Mouse (Mus musculus): Measurements from ENCODE around the gene Tbc1d5. TPM values are rescaled to one million over a fixed set of nuclear protein-coding genes. Genes with fewer than 3 reads are reported as not detected.

Gene Tbc1d5
- polyA plus RNA-seq, 1 experiment from 2014 or later = 6.8 TPM

DNA sequence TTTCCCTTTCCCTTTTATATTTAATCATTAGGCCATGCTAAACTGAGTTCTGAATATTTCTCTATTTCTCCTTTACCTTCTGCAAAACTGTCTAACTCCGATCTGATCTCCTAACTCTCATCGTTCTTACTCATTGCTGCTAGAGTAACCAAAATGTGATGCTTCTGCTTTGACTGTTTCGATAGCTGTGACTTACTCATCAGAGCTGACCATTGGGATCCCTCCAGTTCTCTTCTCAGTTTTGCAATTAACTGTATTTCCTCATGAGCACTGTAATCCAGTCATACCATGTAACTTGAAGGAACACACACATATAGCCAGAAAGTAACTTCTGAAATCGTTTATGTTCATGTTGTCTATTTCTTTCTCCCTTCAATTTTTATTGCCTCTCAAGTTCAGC, 306.6 kb downstream of the Tbc1d5 start:
- H3K27me3 ChIP-seq = no peaks in the 10 kb centered on the region
- no peaks in the 10 kb centered on the region for H3K9me3 ChIP-seq (replicated peaks)
- H3K9ac ChIP-seq = no peak overlapping the region
- ATAC-seq = no peak
- no peak overlapping the region for H3K27ac ChIP-seq
- 93% methylated on average over 4 of the region's 4 CpGs for WGBS
- H3K4me1 ChIP-seq = no peaks in the 10 kb centered on the region
- H3K4me2 ChIP-seq = no peak overlapping the region
- H3K4me3 ChIP-seq = no peak overlapping the region
- no peaks in the 10 kb centered on the region for H3K36me3 ChIP-seq (ENCODE audit: poor library complexity, severe bottlenecking)

DNA sequence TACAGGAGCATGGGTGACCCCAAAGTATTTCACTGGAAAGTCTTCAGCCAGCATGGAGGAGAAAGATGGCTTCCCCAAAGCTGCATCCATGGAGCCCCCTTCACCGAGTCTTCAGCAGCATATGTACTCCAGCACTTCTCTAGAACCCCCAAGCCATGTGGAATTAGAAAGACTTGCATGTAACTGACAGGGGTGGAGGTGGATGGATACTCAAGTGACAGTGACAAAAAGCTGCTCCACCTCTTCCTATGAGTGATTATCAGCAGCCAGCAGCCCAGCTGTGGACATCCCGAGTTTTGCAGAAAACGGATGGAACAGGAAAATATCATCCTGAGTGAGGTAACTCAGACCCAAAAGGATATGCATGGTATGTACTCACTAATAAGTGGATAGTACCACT, 311.9 kb downstream of the Tbc1d5 start:
- no peak overlapping the region for H3K4me3 ChIP-seq
- no peaks in the 10 kb centered on the region for H3K36me3 ChIP-seq (ENCODE audit: poor library complexity, severe bottlenecking)
- H3K4me2 ChIP-seq = no peak overlapping the region
- ATAC-seq = no peak
- H3K4me1 ChIP-seq = no peaks in the 10 kb centered on the region
- no peaks in the 10 kb centered on the region for H3K9me3 ChIP-seq (replicated peaks)
- no peak overlapping the region for H3K9ac ChIP-seq
- 91% methylated on average over 3 of the region's 3 CpGs for WGBS
- H3K27ac ChIP-seq = no peak overlapping the region
- no peaks in the 10 kb centered on the region for H3K27me3 ChIP-seq

DNA sequence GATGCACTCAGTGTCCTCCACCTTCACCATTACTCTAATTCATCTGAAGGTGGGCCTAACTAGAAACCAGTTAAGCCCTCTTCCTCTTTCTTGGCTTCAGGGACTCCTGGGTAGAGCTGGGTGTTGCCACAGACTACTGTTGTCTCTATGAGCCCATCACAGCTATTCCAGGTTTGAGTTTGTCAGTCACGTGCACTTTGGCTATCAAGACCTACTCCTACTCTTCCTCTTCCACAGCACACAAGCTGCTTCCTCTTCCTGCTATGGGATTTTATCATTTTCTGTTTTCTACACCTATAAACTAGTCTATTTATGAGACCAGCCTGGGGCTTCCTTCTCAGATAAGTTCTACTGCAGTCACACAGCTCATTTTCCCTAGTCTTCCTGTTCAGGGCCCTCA, 314.4 kb downstream of the Tbc1d5 start:
- Histone ChIP-seq H3K9ac (no peak overlapping the region), H3K4me2 (no peak overlapping the region), H3K4me3 (no peak overlapping the region), H3K27me3 (no peaks in the 10 kb centered on the region), H3K4me1 (no peaks in the 10 kb centered on the region), H3K36me3 (ENCODE audit: poor library complexity, severe bottlenecking) (no peaks in the 10 kb centered on the region), H3K27ac (no peak overlapping the region), H3K9me3 (replicated peaks) (no peaks in the 10 kb centered on the region)
- 89% methylated on average over 1 of the region's 1 CpGs for WGBS
- no peak for ATAC-seq

DNA sequence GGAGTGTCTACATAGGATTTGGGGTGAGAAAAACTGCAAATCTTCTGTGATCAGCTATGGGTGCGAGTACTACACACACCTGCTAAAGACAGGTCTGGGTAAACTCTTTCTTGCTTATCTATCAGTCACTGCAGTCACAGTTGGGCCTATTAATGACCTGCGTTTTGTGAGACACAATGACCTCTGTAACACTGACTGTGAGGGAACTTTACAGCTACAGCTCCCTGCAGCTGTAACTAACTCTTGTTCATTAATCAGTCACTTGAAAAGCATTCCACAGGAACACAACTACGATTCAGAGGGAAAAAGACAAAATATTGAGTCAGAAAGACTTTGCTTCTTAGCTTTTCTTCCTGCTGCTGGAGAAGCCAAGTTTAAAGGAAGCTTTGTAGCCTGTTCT, 325.9 kb downstream of the Tbc1d5 start:
- no peak overlapping the region for H3K27ac ChIP-seq
- H3K9me3 ChIP-seq (replicated peaks) = no peaks in the 10 kb centered on the region
- H3K4me2 ChIP-seq = no peak overlapping the region
- no peaks in the 10 kb centered on the region for H3K27me3 ChIP-seq
- WGBS = 13% methylated on average over 3 of the region's 3 CpGs
- no peak overlapping the region for H3K4me3 ChIP-seq
- ATAC-seq = no peak
- no peak overlapping the region for H3K9ac ChIP-seq
- 0 out of 2 replicates have a peak, but pooled peaks cover 3% of the 10 kb centered on the region for H3K4me1 ChIP-seq
- no peaks in the 10 kb centered on the region for H3K36me3 ChIP-seq (ENCODE audit: poor library complexity, severe bottlenecking)

DNA sequence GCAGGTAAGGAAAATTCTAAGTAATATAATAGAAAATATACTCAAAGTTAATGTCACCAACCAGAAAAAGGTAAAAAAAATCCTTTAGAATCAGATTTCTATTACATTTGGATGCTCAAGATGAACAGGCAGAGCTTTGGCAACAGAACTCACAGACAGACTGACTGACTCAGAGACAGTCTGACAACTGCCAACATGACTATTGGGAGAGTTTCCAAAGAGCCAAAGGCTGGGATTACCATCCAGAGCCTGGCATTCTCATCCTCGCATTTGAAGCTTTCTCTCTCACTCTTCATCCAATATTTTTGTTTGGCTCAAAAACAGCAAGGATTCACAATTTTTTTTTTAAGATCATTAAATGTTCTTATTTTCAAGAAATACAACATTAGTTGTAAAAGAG, 327.8 kb downstream of the Tbc1d5 start:
- Histone ChIP-seq H3K4me2 (no peak overlapping the region), H3K36me3 (ENCODE audit: poor library complexity, severe bottlenecking) (no peaks in the 10 kb centered on the region), H3K4me1 (0 out of 2 replicates have a peak, but pooled peaks cover 3% of the 10 kb centered on the region), H3K27me3 (no peaks in the 10 kb centered on the region), H3K4me3 (no peak overlapping the region), H3K9me3 (replicated peaks) (no peaks in the 10 kb centered on the region), H3K9ac (no peak overlapping the region), H3K27ac (no peak overlapping the region)
- ATAC-seq = peak; percentile 61; the same call in 1 of the 2 replicates
- WGBS = 93% methylated on average over 1 of the region's 1 CpGs

DNA sequence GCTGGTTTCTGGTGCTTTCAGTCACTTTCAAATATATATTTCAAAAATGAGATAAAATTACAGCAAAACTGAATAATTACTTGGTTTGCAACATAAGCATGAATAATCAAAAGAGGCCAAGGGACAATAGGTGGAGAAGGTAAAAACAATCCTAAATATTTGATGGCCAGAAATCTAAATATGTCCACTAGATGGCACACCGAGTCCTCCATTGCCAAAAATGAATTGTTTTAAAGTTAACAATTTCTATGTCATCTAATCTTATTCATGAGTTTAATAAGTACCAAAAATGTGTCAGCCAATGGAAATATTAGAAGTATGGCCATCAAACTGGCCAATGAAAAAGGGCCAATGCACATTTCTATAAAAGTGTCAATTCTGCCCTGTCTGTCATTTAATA, 365.1 kb downstream of the Tbc1d5 start:
- WGBS = 61% methylated on average over 1 of the region's 1 CpGs
- no peak overlapping the region for H3K27ac ChIP-seq
- no peaks in the 10 kb centered on the region for H3K36me3 ChIP-seq (ENCODE audit: poor library complexity, severe bottlenecking)
- H3K9me3 ChIP-seq (replicated peaks) = no peaks in the 10 kb centered on the region
- no peak overlapping the region for H3K9ac ChIP-seq
- H3K4me3 ChIP-seq = no peak overlapping the region
- H3K27me3 ChIP-seq = no peaks in the 10 kb centered on the region
- 0 out of 2 replicates have a peak, but pooled peaks have one; percentile 38 for ATAC-seq
- no peaks in the 10 kb centered on the region for H3K4me1 ChIP-seq
- H3K4me2 ChIP-seq = no peak overlapping the region

DNA sequence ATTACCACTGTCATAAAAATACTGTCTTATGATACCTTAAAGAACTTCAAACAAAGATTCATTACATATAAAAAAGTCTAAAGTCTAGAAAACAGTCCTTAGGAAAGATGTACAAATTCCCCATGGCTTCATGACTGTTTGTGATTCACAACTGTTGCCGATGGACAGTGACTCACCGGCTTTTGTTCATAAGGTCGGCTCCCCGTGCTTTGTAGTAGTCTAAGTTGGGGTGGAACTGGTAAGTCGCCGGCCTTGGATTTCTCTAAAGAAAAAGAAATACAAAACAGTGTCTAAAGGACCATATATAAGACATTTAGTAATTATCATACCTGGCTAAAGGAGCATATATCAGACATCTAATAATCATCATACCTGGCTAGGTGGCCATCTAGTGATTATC, 365.6 kb downstream of the Tbc1d5 start:
- Histone ChIP-seq H3K4me3 (no peak overlapping the region), H3K4me2 (no peak overlapping the region), H3K9ac (no peak overlapping the region), H3K4me1 (no peaks in the 10 kb centered on the region), H3K27ac (no peak overlapping the region), H3K36me3 (ENCODE audit: poor library complexity, severe bottlenecking) (no peaks in the 10 kb centered on the region), H3K9me3 (replicated peaks) (no peaks in the 10 kb centered on the region), H3K27me3 (no peaks in the 10 kb centered on the region)
- ATAC-seq = no peak
- 87% methylated on average over 6 of the region's 6 CpGs for WGBS

DNA sequence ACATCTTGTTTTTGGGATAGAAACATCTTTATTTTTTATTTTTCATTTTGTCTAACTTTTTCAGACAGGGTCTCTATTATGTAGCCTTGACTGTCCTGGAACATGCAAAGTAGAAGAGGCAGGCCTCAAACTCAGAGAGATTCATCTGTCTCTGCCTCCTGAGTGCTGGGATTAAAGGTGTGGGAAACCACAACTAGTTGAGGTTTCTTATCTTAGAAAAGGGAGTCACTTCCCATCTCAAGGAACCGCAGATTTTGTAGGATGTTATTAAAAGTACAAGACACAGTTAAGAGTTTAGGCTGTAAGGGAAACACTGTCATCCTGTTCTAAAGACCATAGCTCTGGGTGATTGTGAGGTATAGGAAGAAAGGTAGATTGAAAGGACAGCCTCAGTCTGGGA, 373.5 kb downstream of the Tbc1d5 start:
- H3K27me3 ChIP-seq = no peaks in the 10 kb centered on the region
- ATAC-seq = no peak
- H3K4me3 ChIP-seq = no peak overlapping the region
- no peak overlapping the region for H3K4me2 ChIP-seq
- H3K36me3 ChIP-seq (ENCODE audit: poor library complexity, severe bottlenecking) = no peaks in the 10 kb centered on the region
- peaks cover 8% of the 10 kb centered on the region; the same call in 1 of the 2 replicates for H3K4me1 ChIP-seq
- H3K9me3 ChIP-seq (replicated peaks) = no peaks in the 10 kb centered on the region
- WGBS = 98% methylated on average over 1 of the region's 1 CpGs
- H3K27ac ChIP-seq = no peak overlapping the region
- no peak overlapping the region for H3K9ac ChIP-seq

DNA sequence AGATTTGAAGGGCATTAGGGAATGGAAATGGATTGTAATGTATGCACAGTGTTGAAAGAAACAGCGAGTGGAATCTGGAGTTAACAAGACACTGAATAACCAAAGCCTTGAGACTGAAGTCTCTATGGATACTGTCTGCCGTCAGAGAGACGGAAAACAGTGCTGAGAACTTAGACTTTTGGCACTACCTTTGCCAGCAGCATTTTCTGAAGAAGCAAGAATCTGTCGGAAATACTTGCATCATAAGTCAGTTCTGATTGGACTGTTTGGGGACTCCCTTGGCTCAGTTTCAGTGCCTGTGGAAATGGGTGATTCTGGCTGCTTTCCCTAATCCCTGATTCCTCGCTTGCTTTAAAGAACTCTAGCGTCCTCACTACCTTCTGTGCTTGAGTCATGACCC, 375.9 kb downstream of the Tbc1d5 start:
- ATAC-seq = peak; percentile 45; the same call in 1 of the 2 replicates
- Histone ChIP-seq H3K27ac (no peak overlapping the region), H3K9ac (no peak overlapping the region), H3K9me3 (replicated peaks) (no peaks in the 10 kb centered on the region), H3K4me2 (no peak overlapping the region), H3K36me3 (ENCODE audit: poor library complexity, severe bottlenecking) (no peaks in the 10 kb centered on the region), H3K4me1 (peaks cover 8% of the 10 kb centered on the region; the same call in 1 of the 2 replicates), H3K27me3 (no peaks in the 10 kb centered on the region), H3K4me3 (no peak overlapping the region)
- 47% methylated on average over 6 of the region's 6 CpGs for WGBS

DNA sequence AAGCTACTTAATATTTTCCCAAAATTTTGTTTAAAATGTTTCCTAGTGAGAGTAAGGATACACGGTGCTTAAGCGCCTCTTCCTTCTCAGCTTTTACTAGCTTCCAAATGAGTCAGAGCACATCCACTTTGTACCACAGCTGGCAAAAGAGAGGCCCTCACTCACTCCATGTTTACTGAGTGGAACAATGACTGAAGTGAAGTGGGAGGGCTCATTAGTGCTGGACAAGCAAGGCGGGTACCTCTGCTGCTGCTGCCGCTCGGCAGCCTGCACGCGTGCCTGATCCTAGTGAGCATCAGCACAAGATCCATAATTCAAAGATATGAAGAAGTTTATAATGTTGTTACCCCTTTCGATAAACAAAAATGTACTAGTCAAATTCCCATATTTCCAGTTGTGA, 376.8 kb downstream of the Tbc1d5 start:
- 47% methylated on average over 8 of the region's 8 CpGs for WGBS
- Histone ChIP-seq H3K27ac (no peak overlapping the region), H3K4me3 (no peak overlapping the region), H3K4me2 (no peak overlapping the region), H3K27me3 (no peaks in the 10 kb centered on the region), H3K9me3 (replicated peaks) (no peaks in the 10 kb centered on the region), H3K36me3 (ENCODE audit: poor library complexity, severe bottlenecking) (no peaks in the 10 kb centered on the region), H3K4me1 (peaks cover 8% of the 10 kb centered on the region; the same call in 1 of the 2 replicates), H3K9ac (no peak overlapping the region)
- ATAC-seq = no peak

DNA sequence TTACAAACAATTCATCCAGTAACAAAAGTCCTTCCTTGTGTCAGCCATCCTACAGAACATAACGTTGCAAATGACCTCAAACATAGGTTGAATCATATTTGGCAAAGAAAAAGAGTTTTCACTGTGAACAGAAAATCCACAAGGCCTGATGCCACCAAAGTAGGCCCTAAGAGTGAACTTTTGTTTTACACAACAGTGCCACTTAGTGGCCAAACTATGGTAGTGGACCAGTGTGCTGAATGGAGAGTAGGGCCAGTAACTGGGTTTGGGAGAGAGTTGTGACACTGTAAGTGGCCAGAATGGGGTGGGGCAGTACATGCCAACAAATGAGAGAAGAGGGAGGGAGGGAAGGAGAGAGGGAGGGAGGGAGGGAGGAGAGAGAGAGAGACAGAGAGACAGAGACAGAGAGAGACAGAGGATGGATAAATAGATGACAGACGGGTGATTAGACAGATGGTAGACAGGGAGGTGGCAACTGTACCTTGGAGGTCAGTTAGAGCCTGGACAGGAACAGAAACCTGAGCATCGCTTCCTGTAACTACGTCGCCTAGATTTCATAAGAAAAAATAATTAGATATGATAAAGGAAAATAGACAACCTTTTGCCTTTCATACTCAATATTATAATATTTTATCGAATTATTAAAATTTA, 383.6 kb downstream of the Tbc1d5 start:
- Histone ChIP-seq H3K9me3 (replicated peaks) (no peaks in the 10 kb centered on the region), H3K4me3 (no peak overlapping the region), H3K27ac (no peak overlapping the region), H3K27me3 (no peaks in the 10 kb centered on the region), H3K4me2 (no peak overlapping the region), H3K4me1 (no peaks in the 10 kb centered on the region), H3K9ac (no peak overlapping the region), H3K36me3 (ENCODE audit: poor library complexity, severe bottlenecking) (no peaks in the 10 kb centered on the region)
- ATAC-seq = peak; percentile 94
- 68% methylated on average over 6 of the region's 6 CpGs for WGBS

DNA sequence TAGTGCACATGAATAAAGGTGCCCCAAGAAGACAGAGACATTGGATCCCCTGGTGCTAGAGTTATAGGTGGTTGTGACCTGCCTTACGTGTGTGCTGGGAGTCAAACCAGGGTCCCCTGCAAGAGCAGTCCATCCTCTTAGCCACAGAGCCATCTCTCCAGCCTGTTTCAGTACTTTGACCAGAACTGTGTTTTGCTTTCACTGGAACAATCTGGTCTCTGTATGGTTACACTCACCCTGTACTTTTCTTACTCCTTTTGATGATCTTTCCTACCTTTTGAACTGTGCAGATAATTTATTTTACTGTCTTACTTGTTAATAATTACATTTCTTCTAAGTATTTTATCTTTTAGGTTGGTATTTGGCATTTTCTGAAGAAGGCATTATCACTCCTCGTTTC, 387.5 kb downstream of the Tbc1d5 start:
- no peaks in the 10 kb centered on the region for H3K27me3 ChIP-seq
- H3K9ac ChIP-seq = no peak overlapping the region
- WGBS = 90% methylated on average over 2 of the region's 2 CpGs
- no peaks in the 10 kb centered on the region for H3K36me3 ChIP-seq (ENCODE audit: poor library complexity, severe bottlenecking)
- no peaks in the 10 kb centered on the region for H3K4me1 ChIP-seq
- H3K4me2 ChIP-seq = no peak overlapping the region
- no peak for ATAC-seq
- no peak overlapping the region for H3K4me3 ChIP-seq
- H3K27ac ChIP-seq = no peak overlapping the region
- H3K9me3 ChIP-seq (replicated peaks) = no peaks in the 10 kb centered on the region

DNA sequence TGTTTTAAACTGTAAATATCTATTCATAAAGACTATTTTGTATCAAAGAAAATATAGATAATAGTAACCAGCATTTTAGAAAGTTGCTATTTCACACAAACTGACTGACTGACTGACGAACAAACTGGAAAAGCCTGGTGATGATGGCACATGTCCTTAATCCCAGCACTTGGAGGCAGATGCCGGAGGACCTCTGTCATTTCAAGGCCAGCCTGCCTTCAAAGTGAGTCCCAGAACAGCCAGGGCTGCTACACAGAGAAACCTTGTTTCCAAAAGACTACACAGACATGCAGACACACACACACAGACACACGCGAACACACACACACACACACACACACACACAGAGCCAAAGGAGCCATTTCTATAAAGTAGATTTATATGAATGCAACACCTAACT, 390.3 kb downstream of the Tbc1d5 start:
- Histone ChIP-seq H3K36me3 (ENCODE audit: poor library complexity, severe bottlenecking) (no peaks in the 10 kb centered on the region), H3K27ac (no peak overlapping the region), H3K9me3 (replicated peaks) (no peaks in the 10 kb centered on the region), H3K9ac (no peak overlapping the region), H3K27me3 (no peaks in the 10 kb centered on the region), H3K4me2 (no peak overlapping the region), H3K4me3 (no peak overlapping the region), H3K4me1 (no peaks in the 10 kb centered on the region)
- no peak for ATAC-seq
- 95% methylated on average over 4 of the region's 4 CpGs for WGBS

All from forebrain, embryonic 13.5 days (tissue).